Mouse (Mus musculus) brain, adult 2 months (tissue): ENCODE results near the gene Pgbd5.
"Not testable (repeated sequence)": the region's sequence is repeated elsewhere in the genome, so short reads cannot be mapped to it uniquely, and the experiment has no call there.

Experiments
- DNase-seq: peaks from one replicate; pipeline ENCODE4 v3.0.0; 2011; ENCODE audit warnings: low read depth, low spot score

Gene Pgbd5

GRCm38 (mm10) chr8:124430881-124431280 is 8.6 kb downstream of the Pgbd5 start:
- DNase-seq = peak; percentile 66

- DNase-seq = peak; percentile 97
These were observed 10.0 kb downstream of the Pgbd5 start for GRCm38 (mm10) chr8:124429417-124429816.

GRCm38 (mm10) chr8:124428721-124429120 is 10.7 kb downstream of the Pgbd5 start:
- DNase-seq = not testable (repeated sequence)

- no peak for DNase-seq
These were observed 18.0 kb downstream of the Pgbd5 start for GRCm38 (mm10) chr8:124421413-124421812.

- DNase-seq = no peak
These were observed 20.5 kb downstream of the Pgbd5 start for GRCm38 (mm10) chr8:124418927-124419326.

GRCm38 (mm10) chr8:124418185-124418584 is 21.3 kb downstream of the Pgbd5 start:
- DNase-seq = peak; percentile 78

GRCm38 (mm10) chr8:124416646-124417045 is 22.8 kb downstream of the Pgbd5 start:
- no peak for DNase-seq

GRCm38 (mm10) chr8:124415789-124416188 is 23.7 kb downstream of the Pgbd5 start:
- DNase-seq = no peak

- no peak for DNase-seq
These were observed 24.5 kb downstream of the Pgbd5 start for GRCm38 (mm10) chr8:124415002-124415401.

- DNase-seq = peak; percentile 86
These were observed 26.1 kb downstream of the Pgbd5 start for GRCm38 (mm10) chr8:124413244-124413965.

- DNase-seq = peak; percentile 82
These were observed 26.8 kb downstream of the Pgbd5 start for GRCm38 (mm10) chr8:124412496-124413243.

- peak; percentile 77 for DNase-seq
These were observed 34.8 kb downstream of the Pgbd5 start for GRCm38 (mm10) chr8:124404471-124405260.

GRCm38 (mm10) chr8:124403876-124404275 is 35.6 kb downstream of the Pgbd5 start:
- peak; percentile 91 for DNase-seq

GRCm38 (mm10) chr8:124399403-124399861 is 40.0 kb downstream of the Pgbd5 start:
- peak; percentile 87 for DNase-seq

GRCm38 (mm10) chr8:124398843-124399402 is 40.5 kb downstream of the Pgbd5 start:
- DNase-seq = peak; percentile 89

- peak; percentile 92 for DNase-seq
These were observed 42.0 kb downstream of the Pgbd5 start for GRCm38 (mm10) chr8:124397321-124398065.

- no peak for DNase-seq
These were observed 42.9 kb downstream of the Pgbd5 start for GRCm38 (mm10) chr8:124396531-124396930.

GRCm38 (mm10) chr8:124395392-124395791 is 44.1 kb downstream of the Pgbd5 start:
- DNase-seq = peak; percentile 50

GRCm38 (mm10) chr8:124394951-124395350 is 44.5 kb downstream of the Pgbd5 start:
- DNase-seq = no peak

- no peak for DNase-seq
These were observed 45.5 kb downstream of the Pgbd5 start for GRCm38 (mm10) chr8:124393927-124394326.

GRCm38 (mm10) chr8:124393013-124393412 is 46.4 kb downstream of the Pgbd5 start:
- no peak for DNase-seq
